Comparison of ENCODE assay signal across 25 mouse cellular contexts in genomic region chr4:134538997-134539580, GRCm38 (mm10). TPM values are rescaled to one million over a fixed set of nuclear protein-coding genes. Genes with fewer than 3 reads are reported as not detected.
DNase-seq lines count a peak whose midpoint lies in the region; ATAC-seq and TF ChIP-seq lines count a peak whose summit lies in the region.
"Had no signal": no experiment of that assay in that cellular context is flagged by ENCODE, and none has a peak within 500 bp of the region (broad histone marks: within the 10 kb centered on the region; RNA-seq: fewer than 3 reads in every experiment).

No protein-coding gene starts in this region.

- intact Hi-C loops in heart, adult 2 months (cut with DNase I) = no loop called here

- no peaks in the 10 kb centered on the region for H3K27me3 ChIP-seq in heart, adult 2 months (ENCODE audit: control insufficient read depth, insufficient read depth, low read length)
- H3K27me3 ChIP-seq in midbrain, postnatal 0 days (ENCODE audit: insufficient read depth, low read length) = no peaks in the 10 kb centered on the region
- H3K27me3 ChIP-seq in midbrain, embryonic 11.5 days (ENCODE audit: control insufficient read depth, insufficient read depth, low read length) = no peaks in the 10 kb centered on the region
- H3K27me3 ChIP-seq: embryonic facial prominence, embryonic 12.5 days; forebrain, embryonic 15.5 days; heart, embryonic 13.5 days; hindbrain, embryonic 12.5 days; liver, embryonic 15.5 days; lung, embryonic 15.5 days; Patski; stomach, embryonic 15.5 days had no signal

- peak; percentile 60 for DNase-seq in cerebellum, adult 9-11 months
- DNase-seq in cerebellum, postnatal 4 days (ENCODE audit: low spot score in 2 of 2) = no peak
- peak; percentile 88 for DNase-seq in heart, adult 11 months
- no peak for DNase-seq in heart, adult 2 months
- peak; percentile 65 for DNase-seq in midbrain, postnatal 0 days (ENCODE audit: low spot score)
- DNase-seq in midbrain, embryonic 11.5 days (ENCODE audit: low spot score, missing footprints) = no peak
- peak; percentile 51 to 68 for DNase-seq in cerebellum, postnatal 25 days
- DNase-seq: adrenal gland, adult 2 months; gastrocnemius, postnatal 14 days; heart, adult 18-20 months; heart, postnatal 14 days; kidney, adult 2 months; liver; lung, postnatal 4 days; thymus, postnatal 25 days had no signal

- no peak for TF ChIP-seq CTCF in heart, adult 2 months (IDR thresholded peaks at IDR 0.05)
- no peak for TF ChIP-seq CTCF in midbrain, postnatal 0 days (IDR thresholded peaks at IDR 0.05)

- H3K36me3 ChIP-seq in heart, adult 2 months (ENCODE audit: control insufficient read depth, insufficient read depth, low read length) = no peaks in the 10 kb centered on the region
- peaks cover 46% of the 10 kb centered on the region for H3K36me3 ChIP-seq in midbrain, postnatal 0 days (ENCODE audit: insufficient read depth, low read length)
- peaks cover 8% of the 10 kb centered on the region for H3K36me3 ChIP-seq in midbrain, embryonic 11.5 days (ENCODE audit: control insufficient read depth, insufficient read depth, low read length)

- no peak for TF ChIP-seq POLR2A in heart, adult 2 months (IDR thresholded peaks at IDR 0.05; ENCODE audit: insufficient read depth, low read depth, low read length)

- WGBS in heart, adult 2 months = 75% methylated on average over 10 of the region's 10 CpGs
- WGBS in midbrain, postnatal 0 days = 72% methylated on average over 10 of the region's 10 CpGs
- 87% methylated on average over 10 of the region's 10 CpGs for WGBS in midbrain, embryonic 11.5 days

- ATAC-seq in midbrain, postnatal 0 days (ENCODE audit: low FRiP score) = no peak
- no peak for ATAC-seq in midbrain, embryonic 11.5 days (ENCODE audit: low FRiP score)
- ATAC-seq: forebrain, embryonic 15.5 days; Patski had no signal

- H3K4me2 ChIP-seq in midbrain, postnatal 0 days (ENCODE audit: low read depth, low read length, poor library complexity, severe bottlenecking) = no peak overlapping the region
- H3K4me2 ChIP-seq in midbrain, embryonic 11.5 days = no peak overlapping the region
- H3K4me2 ChIP-seq: embryonic facial prominence, embryonic 12.5 days; forebrain, embryonic 15.5 days; heart, embryonic 13.5 days; hindbrain, embryonic 12.5 days; liver, embryonic 15.5 days; lung, embryonic 15.5 days; stomach, embryonic 15.5 days had no signal

- H3K4me1 ChIP-seq in heart, adult 2 months (ENCODE audit: control insufficient read depth, insufficient read depth, low read length) = peaks cover under 1% of the 10 kb centered on the region; the same call in 1 of the 2 replicates
- H3K4me1 ChIP-seq in midbrain, postnatal 0 days (ENCODE audit: insufficient read depth, low read length) = peaks cover under 1% of the 10 kb centered on the region; the same call in 1 of the 2 replicates
- H3K4me1 ChIP-seq in midbrain, embryonic 11.5 days (ENCODE audit: control insufficient read depth, insufficient read depth, low read length) = peaks cover 5% of the 10 kb centered on the region

- no peak overlapping the region for H3K27ac ChIP-seq in heart, adult 2 months
- H3K27ac ChIP-seq in midbrain, postnatal 0 days (ENCODE audit: low read depth, low read length) = no peak overlapping the region
- H3K27ac ChIP-seq in midbrain, embryonic 11.5 days (ENCODE audit: low read depth, low read length) = no peak overlapping the region
- H3K27ac ChIP-seq: embryonic facial prominence, embryonic 12.5 days; forebrain, embryonic 15.5 days; heart, embryonic 13.5 days; hindbrain, embryonic 12.5 days; kidney, postnatal 0 days; limb, embryonic 10.5 days; liver, embryonic 15.5 days; lung, embryonic 15.5 days; stomach, embryonic 15.5 days had no signal

- H3K9me3 ChIP-seq in midbrain, postnatal 0 days (ENCODE audit: low read length) = no peaks in the 10 kb centered on the region
- H3K9me3 ChIP-seq in midbrain, embryonic 11.5 days (ENCODE audit: control insufficient read depth, low read length) = no peaks in the 10 kb centered on the region
- H3K9me3 ChIP-seq: embryonic facial prominence, embryonic 12.5 days; forebrain, embryonic 15.5 days; heart, embryonic 13.5 days; hindbrain, embryonic 12.5 days; limb, embryonic 10.5 days; liver, embryonic 15.5 days; lung, embryonic 15.5 days; stomach, embryonic 15.5 days had no signal

- no peak overlapping the region for H3K9ac ChIP-seq in heart, adult 2 months (ENCODE audit: low read depth, low read length)
- H3K9ac ChIP-seq in midbrain, postnatal 0 days (replicated peaks; ENCODE audit: low read length, poor library complexity, severe bottlenecking) = no peak overlapping the region
- no peak overlapping the region for H3K9ac ChIP-seq in midbrain, embryonic 11.5 days (ENCODE audit: low read length)
- H3K9ac ChIP-seq: embryonic facial prominence, embryonic 12.5 days; forebrain, embryonic 15.5 days; heart, embryonic 13.5 days; hindbrain, embryonic 12.5 days; liver, embryonic 15.5 days; lung, embryonic 15.5 days; stomach, embryonic 15.5 days had no signal

- TF ChIP-seq EP300 in heart, adult 2 months (IDR thresholded peaks at IDR 0.05; ENCODE audit: insufficient read depth, low read depth, low read length) = no peak

- H3K79me2 ChIP-seq in heart, adult 2 months (replicated peaks; ENCODE audit: control insufficient read depth, insufficient read depth, low read length) = no peaks in the 10 kb centered on the region; the same call in 1 of the 2 replicates

- no peak overlapping the region for H3K4me3 ChIP-seq in heart, adult 2 months
- no peak overlapping the region for H3K4me3 ChIP-seq in midbrain, postnatal 0 days (ENCODE audit: low read depth, low read length)
- H3K4me3 ChIP-seq in midbrain, embryonic 11.5 days (ENCODE audit: low read depth, low read length) = no peak overlapping the region
- H3K4me3 ChIP-seq: embryonic facial prominence, embryonic 12.5 days; forebrain, embryonic 15.5 days; heart, embryonic 13.5 days; hindbrain, embryonic 12.5 days; limb, embryonic 10.5 days; liver, embryonic 15.5 days; lung, embryonic 15.5 days; stomach, embryonic 15.5 days had no signal

RNA-seq across cellular contexts. Expression of gene Mtfr1l, which starts 3.9 kb away (rescaled TPM):
- 100 to 1,000 TPM; 170 to 191 TPM for total RNA-seq in heart, adult 2 months (2021)
- 196 and 278 TPM in 2 replicates for polyA plus RNA-seq in heart, adult 2 months (2012; rRNA removed)
- total RNA-seq in midbrain, postnatal 0 days (2014; rRNA removed) = 135 and 167 TPM in 2 replicates
- 191 and 196 TPM in 2 replicates for polyA plus RNA-seq in midbrain, postnatal 0 days (2015; fragmentation: Nextera tagmentation; extraction: Ambion mirVana)
- 132 and 140 TPM in 2 replicates for polyA plus RNA-seq in midbrain, embryonic 11.5 days (2014; fragmentation: Nextera tagmentation; extraction: Ambion mirVana)

RNA-seq across cellular contexts. Expression of gene Selenon, which starts 12.9 kb away (rescaled TPM):
- total RNA-seq in heart, adult 2 months (2021) = 10 to 100 TPM; 18.6 to 19.9 TPM
- polyA plus RNA-seq in heart, adult 2 months (2012; rRNA removed) = 22.5 and 23.6 TPM in 2 replicates
- total RNA-seq in midbrain, postnatal 0 days (2014; rRNA removed) = 22.8 and 26.1 TPM in 2 replicates
- 9.1 and 9.4 TPM in 2 replicates for polyA plus RNA-seq in midbrain, postnatal 0 days (2015; fragmentation: Nextera tagmentation; extraction: Ambion mirVana)
- polyA plus RNA-seq in midbrain, embryonic 11.5 days (2014; fragmentation: Nextera tagmentation; extraction: Ambion mirVana) = 19.1 and 24.6 TPM in 2 replicates

RNA-seq across cellular contexts. Expression of gene Aunip, which starts 28.3 kb away (rescaled TPM):
- under 1 TPM; 0.18 TPM for total RNA-seq in heart, adult 2 months (2021)
- not detected in 2 replicates for polyA plus RNA-seq in heart, adult 2 months (2012; rRNA removed)
- 1.5 and 2.0 TPM in 2 replicates for total RNA-seq in midbrain, postnatal 0 days (2014; rRNA removed)
- 0.91 and 1.3 TPM in 2 replicates for polyA plus RNA-seq in midbrain, postnatal 0 days (2015; fragmentation: Nextera tagmentation; extraction: Ambion mirVana)
- polyA plus RNA-seq in midbrain, embryonic 11.5 days (2014; fragmentation: Nextera tagmentation; extraction: Ambion mirVana) = 7.8 and 7.9 TPM in 2 replicates

RNA-seq across cellular contexts. Expression of gene Paqr7, which starts 42.6 kb away (rescaled TPM):
- 10 to 100 TPM; 13.4 to 16.7 TPM for total RNA-seq in heart, adult 2 months (2021)
- 22.6 and 37.2 TPM in 2 replicates for polyA plus RNA-seq in heart, adult 2 months (2012; rRNA removed)
- 69.2 and 97.8 TPM in 2 replicates for total RNA-seq in midbrain, postnatal 0 days (2014; rRNA removed)
- polyA plus RNA-seq in midbrain, postnatal 0 days (2015; fragmentation: Nextera tagmentation; extraction: Ambion mirVana) = 38.9 and 41.3 TPM in 2 replicates
- polyA plus RNA-seq in midbrain, embryonic 11.5 days (2014; fragmentation: Nextera tagmentation; extraction: Ambion mirVana) = 1.3 and 1.4 TPM in 2 replicates

Comparison
In these comparisons a context has a peak if more than half of its experiments do, and no peak if none do; other contexts are left out.
1. DNase-seq: peak in cerebellum, adult 9-11 months (single experiment), heart, adult 11 months (single experiment), midbrain, postnatal 0 days (single experiment) and cerebellum, postnatal 25 days (2 of 2); none in cerebellum, postnatal 4 days (0 of 2), heart, adult 2 months (0 of 2) and midbrain, embryonic 11.5 days (single experiment).